Mouse (Mus musculus) lung, embryonic 16.5 days (tissue): Measurements from ENCODE around the gene Igf2bp2. TPM values are rescaled to one million over a fixed set of nuclear protein-coding genes. Genes with fewer than 3 reads are reported as not detected.

Experiments
- ATAC-seq: fragments of 200-750 bp; cut with Nextera tagmentation; 2 replicates; pipeline ENCODE4 v1.8.0; 2017; ENCODE audit warnings: low read depth, mild to moderate bottlenecking, moderate library complexity
- H3K27ac ChIP-seq: fragments of 300-500 bp; sonication (generic); 2 replicates; pipeline ENCODE4 v1.5.1; 2014; ENCODE audit warnings: mild to moderate bottlenecking, control low read depth, low read length
- H3K27me3 ChIP-seq: fragments of 300-500 bp; sonication (generic); 2 replicates; pipeline ENCODE4 v1.6.1; 2014; ENCODE audit warnings: low read depth, low read length, mixed read lengths; ENCODE audit not compliant: control insufficient read depth, insufficient read depth
- H3K36me3 ChIP-seq: fragments of 300-500 bp; sonication (generic); 2 replicates; pipeline ENCODE4 v1.6.1; 2014; ENCODE audit warnings: low read length; ENCODE audit not compliant: control insufficient read depth, insufficient read depth
- H3K4me1 ChIP-seq: fragments of 300-500 bp; sonication (generic); replicated peaks from 2 replicates; pipeline ENCODE4 v1.6.1; 2014; ENCODE audit warnings: low read length, mixed read lengths; ENCODE audit not compliant: control insufficient read depth, insufficient read depth
- H3K4me2 ChIP-seq: fragments of 300-500 bp; sonication (generic); 2 replicates; pipeline ENCODE4 v1.6.1; 2014; ENCODE audit warnings: low read depth, low read length, control low read depth
- H3K4me3 ChIP-seq: fragments of 300-500 bp; sonication (generic); 2 replicates; pipeline ENCODE4 v1.5.1; 2014; ENCODE audit warnings: mild to moderate bottlenecking, low read length, control low read depth
- H3K9ac ChIP-seq: fragments of 300-500 bp; sonication (generic); 2 replicates; pipeline ENCODE4 v1.6.1; 2014; ENCODE audit warnings: low read length, control low read depth
- H3K9me3 ChIP-seq: fragments of 300-500 bp; sonication (generic); 2 replicates; pipeline ENCODE4 v1.6.1; 2016; ENCODE audit warnings: low read length; ENCODE audit not compliant: control insufficient read depth
- WGBS: fragments of 180-500 bp; shearing (Covaris S2); extraction: QIAGEN DNeasy Blood & Tissue Kit; methylation state at CpG from one replicate; pipeline ENCODE4 v1.1.7; 2014; 5-methylcytosine and 5-hydroxymethylcytosine counted together
- polyA plus RNA-seq: library from polyadenylated mRNA; unstranded; fragments of >200 nt; fragmentation: Nextera tagmentation; extraction: Ambion mirVana; gene quantifications from 2 replicates; pipeline ENCODE4 v1.2.1, GENCODE M21; 2015

The Igf2bp2 gene
- polyA plus RNA-seq: 42.4 and 49.4 TPM in 2 replicates

GRCm38 (mm10) chr16:22162512-22163455 is at the start of gene Igf2bp2:
Igf2bp2 (minus strand) TSS chr16:22163299.
- Histone ChIP-seq H3K9me3 (no peaks in the 10 kb centered on the region), H3K4me1 (peaks cover 12% of the 10 kb centered on the region), H3K4me3 (peak within 1 kb of the TSS; percentile 94), H3K4me2 (peak within 1 kb of the TSS; percentile 92), H3K27ac (peak within 1 kb of the TSS; percentile 79), H3K36me3 (no peaks in the 10 kb centered on the region), H3K9ac (peak within 1 kb of the TSS; percentile 95), H3K27me3 (no peaks in the 10 kb centered on the region)
- peak; percentile 93 for ATAC-seq
- under 1% methylated on average over 77 of the region's 131 CpGs for WGBS

- ATAC-seq: no peak
- H3K27ac ChIP-seq: no peak overlapping the region
- no peaks in the 10 kb centered on the region for H3K36me3 ChIP-seq
- H3K4me2 ChIP-seq: no peak overlapping the region
- H3K9ac ChIP-seq: no peak overlapping the region
- no peak overlapping the region for H3K4me3 ChIP-seq
- H3K27me3 ChIP-seq: no peaks in the 10 kb centered on the region
- no peaks in the 10 kb centered on the region for H3K4me1 ChIP-seq
- 74% methylated on average over 1 of the region's 1 CpGs for whole genome bisulfite sequencing
- no peaks in the 10 kb centered on the region; the same call in 1 of the 2 replicates for H3K9me3 ChIP-seq
These were observed 40.4 kb upstream of the Igf2bp2 start for GRCm38 (mm10) chr16:22203501-22203900.

- WGBS: 42% methylated on average over 3 of the region's 3 CpGs
- H3K9ac ChIP-seq: no peak overlapping the region
- H3K27me3 ChIP-seq: no peaks in the 10 kb centered on the region
- no peak overlapping the region for H3K27ac ChIP-seq
- no peaks in the 10 kb centered on the region for H3K4me1 ChIP-seq
- no peak overlapping the region for H3K4me2 ChIP-seq
- ATAC-seq: no peak
- no peak overlapping the region for H3K4me3 ChIP-seq
- no peaks in the 10 kb centered on the region for H3K36me3 ChIP-seq
- no peaks in the 10 kb centered on the region; the same call in 1 of the 2 replicates for H3K9me3 ChIP-seq
These were observed 38.8 kb upstream of the Igf2bp2 start for GRCm38 (mm10) chr16:22201858-22202257.

- 62% methylated on average over 1 of the region's 1 CpGs for WGBS
- H3K27ac ChIP-seq: no peak overlapping the region
- ATAC-seq: no peak
- H3K27me3 ChIP-seq: no peaks in the 10 kb centered on the region
- H3K9me3 ChIP-seq: no peaks in the 10 kb centered on the region
- no peak overlapping the region for H3K4me3 ChIP-seq
- H3K9ac ChIP-seq: no peak overlapping the region
- no peaks in the 10 kb centered on the region for H3K4me1 ChIP-seq
- no peaks in the 10 kb centered on the region for H3K36me3 ChIP-seq
- H3K4me2 ChIP-seq: no peak overlapping the region
These were observed 37.4 kb upstream of the Igf2bp2 start for GRCm38 (mm10) chr16:22200476-22200875.

- no peak overlapping the region for H3K4me2 ChIP-seq
- H3K36me3 ChIP-seq: no peaks in the 10 kb centered on the region
- no peak overlapping the region for H3K4me3 ChIP-seq
- no peak overlapping the region for H3K27ac ChIP-seq
- no peak overlapping the region for H3K9ac ChIP-seq
- no peaks in the 10 kb centered on the region for H3K9me3 ChIP-seq
- H3K4me1 ChIP-seq: no peaks in the 10 kb centered on the region
- no peak for ATAC-seq
- H3K27me3 ChIP-seq: no peaks in the 10 kb centered on the region
- WGBS: 73% methylated on average over 12 of the region's 12 CpGs
These were observed 24.3 kb upstream of the Igf2bp2 start for GRCm38 (mm10) chr16:22187366-22187765.

- WGBS: 75% methylated on average over 3 of the region's 3 CpGs
- no peak overlapping the region for H3K27ac ChIP-seq
- H3K4me3 ChIP-seq: no peak overlapping the region
- no peaks in the 10 kb centered on the region for H3K9me3 ChIP-seq
- H3K36me3 ChIP-seq: no peaks in the 10 kb centered on the region
- H3K27me3 ChIP-seq: no peaks in the 10 kb centered on the region
- H3K9ac ChIP-seq: no peak overlapping the region
- H3K4me2 ChIP-seq: no peak overlapping the region
- no peak for ATAC-seq
- H3K4me1 ChIP-seq: no peaks in the 10 kb centered on the region
These were observed 22.3 kb upstream of the Igf2bp2 start for GRCm38 (mm10) chr16:22185411-22185810.

- Histone ChIP-seq H3K36me3 (no peaks in the 10 kb centered on the region), H3K27ac (no peak overlapping the region), H3K9me3 (no peaks in the 10 kb centered on the region), H3K27me3 (no peaks in the 10 kb centered on the region), H3K4me2 (no peak overlapping the region), H3K4me3 (no peak overlapping the region), H3K4me1 (no peaks in the 10 kb centered on the region), H3K9ac (no peak overlapping the region)
- WGBS: 98% methylated on average over 5 of the region's 5 CpGs
- no peak for ATAC-seq
These were observed 21.0 kb upstream of the Igf2bp2 start for GRCm38 (mm10) chr16:22184113-22184512.

- no peaks in the 10 kb centered on the region for H3K4me1 ChIP-seq
- H3K4me2 ChIP-seq: no peak overlapping the region
These were observed 19.2 kb upstream of the Igf2bp2 start for GRCm38 (mm10) chr16:22182286-22182685.

GRCm38 (mm10) chr16:22178793-22179192 is 15.7 kb upstream of the Igf2bp2 start:
- no peaks in the 10 kb centered on the region for H3K27me3 ChIP-seq
- H3K4me1 ChIP-seq: no peaks in the 10 kb centered on the region
- no peak overlapping the region for H3K27ac ChIP-seq
- H3K36me3 ChIP-seq: no peaks in the 10 kb centered on the region
- 73% methylated on average over 3 of the region's 3 CpGs for WGBS
- no peak overlapping the region for H3K4me3 ChIP-seq
- no peak for ATAC-seq
- H3K9ac ChIP-seq: no peak overlapping the region
- no peak overlapping the region for H3K4me2 ChIP-seq
- H3K9me3 ChIP-seq: no peaks in the 10 kb centered on the region

More at GRCm38 (mm10) chr16:22182286-22182685, 19.2 kb upstream of the Igf2bp2 start:
- Histone ChIP-seq H3K4me3 (no peak overlapping the region), H3K27ac (no peak overlapping the region), H3K36me3 (no peaks in the 10 kb centered on the region), H3K9ac (no peak overlapping the region), H3K9me3 (no peaks in the 10 kb centered on the region), H3K27me3 (no peaks in the 10 kb centered on the region)
- no peak for ATAC-seq
- 75% methylated on average over 4 of the region's 4 CpGs for WGBS
